Mouse (Mus musculus) urinary bladder, postnatal 4 days (tissue): ENCODE measurements around the gene Slitrk5.
"Not testable (repeated sequence)": the region's sequence is repeated elsewhere in the genome, so short reads cannot be mapped to it uniquely, and the experiment has no call there.

Source experiments
- DNase-seq, 2 experiments: peaks; one replicate each; pipeline ENCODE4 v3.0.0; 2021 to 2022; ENCODE audit warnings: low spot score in 2 of 2

Gene Slitrk5

GRCm38 (mm10) chr14:111674664-111675147, at the start of gene Slitrk5:
Gene Slitrk5, plus strand, starts transcription at chr14:111675097.
- peak; percentile 70 to 83 for DNase-seq

- DNase-seq: no peak
Observed at GRCm38 (mm10) chr14:111672942-111673341, 2.0 kb upstream of the Slitrk5 start.

DNA sequence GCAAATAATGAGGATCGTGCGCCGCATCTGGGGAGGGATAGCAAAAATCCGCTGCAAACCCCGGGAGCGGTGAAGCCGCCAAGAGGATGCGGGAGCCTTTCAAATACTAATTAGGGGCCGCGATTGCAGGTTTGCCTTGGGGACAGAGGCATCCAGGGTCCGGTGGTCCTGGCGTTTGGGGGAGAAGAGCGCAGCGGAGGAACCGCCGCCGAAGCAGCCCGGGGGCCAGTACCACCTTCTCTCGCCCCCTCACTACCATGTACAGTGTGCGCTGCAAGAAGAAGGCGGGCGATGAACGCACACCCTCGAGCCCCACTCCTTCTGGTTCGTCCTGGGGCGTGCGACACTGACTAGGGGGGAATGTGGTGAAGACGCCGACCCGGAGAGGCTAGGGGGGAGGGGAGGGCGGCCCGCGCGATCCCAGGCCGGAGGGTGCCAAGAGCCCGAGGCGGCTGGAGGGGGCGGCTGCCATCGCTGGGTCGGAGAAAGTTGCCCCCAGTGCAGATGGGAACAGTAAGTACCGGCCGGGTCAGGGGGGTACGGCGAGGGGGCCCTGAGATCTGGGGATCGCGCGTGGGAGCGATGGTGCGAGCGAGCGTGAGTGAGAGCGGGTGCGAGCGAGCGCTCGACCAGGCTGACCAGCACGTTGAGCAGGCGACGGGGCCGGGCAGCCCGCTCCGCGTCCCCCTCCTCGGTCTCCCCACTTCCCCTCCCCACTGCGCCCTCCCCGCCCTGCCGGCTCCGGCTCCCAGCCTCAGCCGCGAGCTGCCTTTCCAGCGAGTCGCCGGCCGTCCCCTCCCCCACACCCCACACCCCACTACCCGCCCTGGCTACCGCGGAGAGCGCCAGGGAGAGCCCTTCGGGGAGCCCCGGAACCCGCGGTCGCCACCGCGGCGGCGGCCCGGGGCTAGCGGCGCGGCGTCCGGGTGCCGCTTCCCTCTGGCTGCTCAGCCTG, 591 bp downstream of the Slitrk5 start:
- DNase-seq: peak in 1 of 2 experiments; percentile 21

- DNase-seq: peak in 1 of 2 experiments; percentile 22
Observed at GRCm38 (mm10) chr14:111676166-111676581, 1.3 kb downstream of the Slitrk5 start.

DNA sequence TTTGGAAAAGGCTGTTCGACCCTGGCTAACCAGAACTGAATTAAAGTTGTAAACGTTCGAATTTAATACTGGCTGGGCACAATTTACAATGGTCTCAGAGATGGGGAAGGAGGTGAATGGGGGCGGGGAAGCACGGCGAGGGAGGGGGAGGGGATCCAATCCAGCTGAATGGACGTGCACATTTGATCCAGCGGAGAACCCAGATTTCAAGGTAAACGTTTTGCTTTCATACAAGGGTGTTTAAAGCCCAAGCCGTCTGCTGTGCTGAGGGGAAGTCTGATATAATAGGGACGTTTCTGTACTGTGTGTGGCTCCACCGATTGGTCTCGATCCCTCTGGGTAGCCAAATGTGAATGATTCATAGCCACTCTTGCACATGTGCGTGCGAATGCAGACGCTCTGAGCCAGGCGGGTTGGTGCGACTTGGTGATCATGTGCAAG, 2.0 kb downstream of the Slitrk5 start:
- DNase-seq: no peak

- DNase-seq: no peak
Observed at GRCm38 (mm10) chr14:111677361-111678070, 2.6 kb downstream of the Slitrk5 start.

DNA sequence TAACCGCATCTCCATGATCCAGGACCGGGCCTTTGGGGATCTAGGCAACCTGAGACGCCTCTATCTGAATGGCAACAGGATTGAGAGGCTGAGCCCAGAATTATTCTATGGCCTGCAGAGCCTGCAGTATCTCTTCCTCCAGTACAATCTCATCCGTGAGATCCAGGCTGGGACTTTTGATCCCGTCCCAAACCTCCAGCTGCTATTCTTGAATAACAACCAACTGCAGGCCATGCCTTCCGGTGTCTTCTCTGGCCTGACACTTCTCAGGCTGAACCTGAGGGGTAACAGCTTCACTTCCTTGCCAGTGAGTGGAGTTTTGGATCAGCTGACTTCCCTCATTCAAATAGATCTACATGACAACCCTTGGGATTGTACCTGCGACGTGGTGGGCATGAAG, 5.4 kb downstream of the Slitrk5 start:
- DNase-seq: no peak

- no peak for DNase-seq
Observed at GRCm38 (mm10) chr14:111681092-111681708, 6.3 kb downstream of the Slitrk5 start.

- no peak for DNase-seq
Observed at GRCm38 (mm10) chr14:111681773-111682172, 6.9 kb downstream of the Slitrk5 start.

DNA sequence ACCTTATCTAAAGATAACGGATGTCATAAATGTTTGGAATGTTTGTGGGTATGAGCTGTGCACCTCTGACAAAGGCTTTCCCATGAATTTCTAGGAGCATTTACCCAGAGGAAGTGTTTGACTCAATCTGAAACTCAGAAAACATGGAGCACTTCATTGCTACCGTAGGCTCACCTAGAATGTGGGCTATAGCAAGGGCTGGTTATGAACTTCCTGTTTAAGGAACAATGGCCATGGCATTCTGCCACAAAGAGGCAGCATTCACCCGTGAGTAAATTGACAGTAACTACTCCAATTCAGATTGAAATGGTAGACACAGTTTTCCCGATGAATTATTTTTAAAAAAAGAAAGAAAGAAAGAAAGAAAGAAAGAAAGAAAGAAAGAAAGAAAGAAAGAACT, 8.6 kb downstream of the Slitrk5 start:
- DNase-seq: no peak

GRCm38 (mm10) chr14:111690139-111690538, 15.2 kb downstream of the Slitrk5 start:
- not testable (repeated sequence) for DNase-seq

GRCm38 (mm10) chr14:111729833-111730232, 54.9 kb downstream of the Slitrk5 start:
- DNase-seq: no peak
